Mouse (Mus musculus) limb, embryonic 14.5 days (tissue): ENCODE measurements around the gene Ltbr. TPM values are rescaled to one million over a fixed set of nuclear protein-coding genes. Genes with fewer than 3 reads are reported as not detected.

Experiments
- ATAC-seq: fragments of 200-750 bp; cut with Nextera tagmentation; 2 replicates; pipeline ENCODE4 v1.8.0; 2017; ENCODE audit warnings: low read depth, moderate number of reproducible peaks, moderate TSS enrichment; ENCODE audit not compliant: low FRiP score
- DNase-seq: peaks from one replicate; pipeline ENCODE4 v3.0.0-alpha.2; 2015; ENCODE audit warnings: low spot score
- H3K27ac ChIP-seq: fragments of 300-500 bp; sonication (generic); replicated peaks from 2 replicates; pipeline ENCODE4 v1.5.1; 2014; ENCODE audit warnings: low read depth, mild to moderate bottlenecking, low read length, moderate library complexity, mixed read lengths
- H3K27me3 ChIP-seq: fragments of 300-500 bp; sonication (generic); 2 replicates; pipeline ENCODE4 v1.6.1; 2014; ENCODE audit warnings: low read length, mixed read lengths; ENCODE audit not compliant: control insufficient read depth, insufficient read depth
- H3K36me3 ChIP-seq: fragments of 300-500 bp; sonication (generic); 2 replicates; pipeline ENCODE4 v1.6.1; 2014; ENCODE audit warnings: mild to moderate bottlenecking, low read length, moderate library complexity, mixed read lengths; ENCODE audit not compliant: control insufficient read depth, insufficient read depth
- H3K4me1 ChIP-seq: fragments of 300-500 bp; sonication (generic); 2 replicates; pipeline ENCODE4 v1.6.1; 2014; ENCODE audit warnings: antibody characterized with exemption, low read length, mixed read lengths; ENCODE audit not compliant: control insufficient read depth, insufficient read depth
- H3K4me2 ChIP-seq: fragments of 300-500 bp; sonication (generic); replicated peaks from 2 replicates; pipeline ENCODE4 v1.6.1; 2014; ENCODE audit warnings: low read depth, mild to moderate bottlenecking, low read length, moderate library complexity; ENCODE audit not compliant: severe bottlenecking
- H3K4me3 ChIP-seq: fragments of 300-500 bp; sonication (generic); replicated peaks from 2 replicates; pipeline ENCODE4 v1.5.1; 2014; ENCODE audit warnings: low read length
- H3K9ac ChIP-seq: fragments of 300-500 bp; sonication (generic); 2 replicates; pipeline ENCODE4 v1.6.1; 2014; ENCODE audit warnings: mild to moderate bottlenecking, low read depth, low read length, moderate library complexity; ENCODE audit not compliant: severe bottlenecking
- H3K9me3 ChIP-seq: fragments of 300-500 bp; sonication (generic); 2 replicates; pipeline ENCODE4 v1.6.1; 2016; ENCODE audit warnings: low read length; ENCODE audit not compliant: control insufficient read depth
- POLR2A ChIP-seq: fragments of 200-500 bp; IDR thresholded peaks from 2 replicates; pipeline ENCODE4 v1.8.0; 2012; ENCODE audit warnings: inconsistent platforms, mild to moderate bottlenecking, moderate library complexity, borderline replicate concordance; ENCODE audit not compliant: insufficient read depth, insufficient read length; ENCODE audit errors: extremely low read depth
- WGBS: fragments of 180-500 bp; shearing (Covaris S2); extraction: QIAGEN DNeasy Blood & Tissue Kit; methylation state at CpG from one replicate; pipeline ENCODE4 v1.1.7; 2014; 5-methylcytosine and 5-hydroxymethylcytosine counted together
- polyA plus RNA-seq, 2 experiments: library from polyadenylated mRNA; depleted of rRNA in 1 of 2; stranded (reverse) in 1 of 2; unstranded in 1 of 2; fragments of >200 nt; fragmentation: Nextera tagmentation in 1 of 2; extraction: Ambion mirVana in 1 of 2; gene quantifications; 2 replicates each; pipeline versions ENCODE4 v1.2.1 to v1.2.3; 2012 to 2014

Ltbr gene
- polyA plus RNA-seq, 2 experiments: 45.8 to 52.7 TPM

- peak overlapping the region; percentile 70 for H3K4me3 ChIP-seq
- H3K27ac ChIP-seq: peak overlapping the region; percentile 70
- H3K4me2 ChIP-seq: peak overlapping the region; percentile 65
- H3K9ac ChIP-seq: peak overlapping the region; percentile 82
- no peak for TF ChIP-seq POLR2A
- H3K9me3 ChIP-seq: no peaks in the 10 kb centered on the region
- H3K27me3 ChIP-seq: no peaks in the 10 kb centered on the region
- ATAC-seq (peak; percentile 17), DNase-seq (no peak)
- no peaks in the 10 kb centered on the region for H3K36me3 ChIP-seq
- 1% methylated on average over 20 of the region's 20 CpGs for WGBS
- peaks cover 45% of the 10 kb centered on the region for H3K4me1 ChIP-seq
These were observed 36.7 kb upstream of the Ltbr start for GRCm38 (mm10) chr6:125350231-125350994.

- Histone ChIP-seq H3K9me3 (no peaks in the 10 kb centered on the region), H3K4me2 (peak overlapping the region; percentile 65), H3K27me3 (no peaks in the 10 kb centered on the region), H3K4me3 (peak overlapping the region; percentile 70), H3K9ac (peak overlapping the region; percentile 82), H3K36me3 (no peaks in the 10 kb centered on the region), H3K27ac (peak overlapping the region; percentile 70), H3K4me1 (peaks cover 38% of the 10 kb centered on the region)
- peak; percentile 87 for ATAC-seq
- DNase-seq: peak; percentile 86
- no peak for TF ChIP-seq POLR2A
- WGBS: under 1% methylated on average over 27 of the region's 27 CpGs
These were observed 36.0 kb upstream of the Ltbr start for GRCm38 (mm10) chr6:125349575-125350230.

- Histone ChIP-seq H3K4me2 (peak within 1 kb of the TSS; percentile 65), H3K4me1 (peaks cover 32% of the 10 kb centered on the region), H3K9me3 (no peaks in the 10 kb centered on the region), H3K36me3 (no peaks in the 10 kb centered on the region), H3K27ac (peak within 1 kb of the TSS; percentile 70), H3K4me3 (peak within 1 kb of the TSS; percentile 70), H3K9ac (peak within 1 kb of the TSS; percentile 82), H3K27me3 (no peaks in the 10 kb centered on the region)
- TF ChIP-seq POLR2A: no peak
- DNase-seq (no peak), ATAC-seq (peak; percentile 42)
- WGBS: 7% methylated on average over 22 of the region's 22 CpGs
These were observed 35.3 kb upstream of the Ltbr start, which contains the start of gene Tnfrsf1a for GRCm38 (mm10) chr6:125348721-125349574. Tnfrsf1a (plus strand) TSS chr6:125349362.

- H3K36me3 ChIP-seq: no peaks in the 10 kb centered on the region
- H3K9ac ChIP-seq: no peak overlapping the region
- no peak overlapping the region for H3K4me3 ChIP-seq
- no peak for DNase-seq
- 56% methylated on average over 2 of the region's 2 CpGs for WGBS
- no peak overlapping the region for H3K27ac ChIP-seq
- no peak for TF ChIP-seq POLR2A
- no peaks in the 10 kb centered on the region for H3K27me3 ChIP-seq
- no peaks in the 10 kb centered on the region for H3K9me3 ChIP-seq
- no peak overlapping the region for H3K4me2 ChIP-seq
- H3K4me1 ChIP-seq: peaks cover 14% of the 10 kb centered on the region
- no peak for ATAC-seq
These were observed 32.3 kb upstream of the Ltbr start for GRCm38 (mm10) chr6:125346029-125346428.

- no peak for TF ChIP-seq POLR2A
- no peak for ATAC-seq
- no peak overlapping the region for H3K4me2 ChIP-seq
- WGBS: 78% methylated on average over 1 of the region's 1 CpGs
- H3K4me3 ChIP-seq: no peak overlapping the region
- H3K36me3 ChIP-seq: no peaks in the 10 kb centered on the region
- H3K27me3 ChIP-seq: no peaks in the 10 kb centered on the region
- no peak overlapping the region for H3K9ac ChIP-seq
- H3K4me1 ChIP-seq: peaks cover 11% of the 10 kb centered on the region
- no peaks in the 10 kb centered on the region for H3K9me3 ChIP-seq
- no peak overlapping the region for H3K27ac ChIP-seq
- DNase-seq: no peak
These were observed 31.9 kb upstream of the Ltbr start for GRCm38 (mm10) chr6:125345625-125346024.
